Comparison of ENCODE assay signal across 8 mouse cellular contexts in genomic region chr15:36938511-36939150, GRCm38 (mm10).
DNase-seq lines count a peak whose midpoint lies in the region; ATAC-seq lines count a peak whose summit lies in the region.

No protein-coding gene starts in this region.

- WGBS in hindbrain, embryonic 13.5 days, result under 1% methylated on average over 53 of the region's 57 CpGs

- H3K36me3 ChIP-seq in hindbrain, embryonic 13.5 days, result no peaks in the 10 kb centered on the region

- no peaks in the 10 kb centered on the region for H3K27me3 ChIP-seq in hindbrain, embryonic 13.5 days

- H3K9me3 ChIP-seq in hindbrain, embryonic 13.5 days, result no peaks in the 10 kb centered on the region

- H3K4me3 ChIP-seq in hindbrain, embryonic 13.5 days, result peak overlapping the region; percentile 47

- DNase-seq in NIH3T3 (ENCODE audit: low read depth), result peak; percentile 93
- DNase-seq in cerebellum, adult 9-10 months, result peak; percentile 97
- DNase-seq in frontal cortex, postnatal 14 days (ENCODE audit: low spot score in 2 of 2), result peak; percentile 82 to 90
- peak; percentile 85 to 91 for DNase-seq in layer of hippocampus, postnatal 14 days (ENCODE audit: low spot score in 2 of 2)
- peak; percentile 92 for DNase-seq in lung, postnatal 10 days
- DNase-seq in ovary, postnatal 36 days (ENCODE audit: low spot score), result peak; percentile 93
- peak; percentile 95 for DNase-seq in thymus, postnatal 14 days

- ATAC-seq in hindbrain, embryonic 13.5 days (ENCODE audit: low FRiP score), result peak; percentile 95

- H3K27ac ChIP-seq in hindbrain, embryonic 13.5 days, result peak overlapping the region; percentile 99

- peak overlapping the region; percentile 81 for H3K9ac ChIP-seq in hindbrain, embryonic 13.5 days

- H3K4me1 ChIP-seq in hindbrain, embryonic 13.5 days (replicated peaks), result peaks cover 29% of the 10 kb centered on the region

- peak overlapping the region; percentile 77 for H3K4me2 ChIP-seq in hindbrain, embryonic 13.5 days

Comparison
In these comparisons a context has a peak if more than half of its experiments do, and no peak if none do; other contexts are left out.
1. Peak in every context shown above with its lines: DNase-seq, ATAC-seq, H3K4me3 ChIP-seq and H3K27ac ChIP-seq.